Mouse (Mus musculus) liver, embryonic 14.5 days (tissue): ENCODE data around the gene P2rx1. TPM values are rescaled to one million over a fixed set of nuclear protein-coding genes. Genes with fewer than 3 reads are reported as not detected.

Source experiments
- ATAC-seq: fragments of 200-750 bp; cut with Nextera tagmentation; 2 replicates; pipeline ENCODE4 v1.8.0; 2017; ENCODE audit warnings: moderate number of reproducible peaks, mild to moderate bottlenecking, moderate library complexity; ENCODE audit not compliant: insufficient read depth
- DNase-seq, 3 experiments: peaks; one replicate each; pipeline ENCODE4 v3.0.0-alpha.2; 2012 to 2013; ENCODE audit warnings: low read depth in 3 of 3, low spot score in 3 of 3
- H3K27ac ChIP-seq: fragments of 300-500 bp; sonication (generic); 2 replicates; pipeline ENCODE4 v1.5.1; 2014; ENCODE audit warnings: moderate library complexity, mild to moderate bottlenecking, control low read depth, inconsistent platforms
- H3K27me3 ChIP-seq: fragments of 300-500 bp; sonication (generic); 2 replicates; pipeline ENCODE4 v1.6.1; 2014; ENCODE audit warnings: mild to moderate bottlenecking, low read length, moderate library complexity; ENCODE audit not compliant: control insufficient read depth, insufficient read depth
- H3K36me3 ChIP-seq: fragments of 300-500 bp; sonication (generic); replicated peaks from 2 replicates; pipeline ENCODE4 v1.6.1; 2014; ENCODE audit warnings: low read depth; ENCODE audit not compliant: control insufficient read depth, insufficient read depth
- H3K4me1 ChIP-seq, 2 experiments: fragments of 200-500 bp in 1 of 2; fragments of 300-500 bp in 1 of 2; sonication (generic) in 1 of 2; replicated peaks; 2 replicates each; pipeline ENCODE4 v1.6.1; 2012 to 2014; ENCODE audit warnings: antibody characterized with exemption in 1 of 2, inconsistent platforms in 1 of 2, low read length in 1 of 2; ENCODE audit not compliant: control insufficient read depth in 2 of 2, insufficient read depth in 2 of 2
- H3K4me2 ChIP-seq: fragments of 300-500 bp; sonication (generic); 2 replicates; pipeline ENCODE4 v1.6.1; 2014; ENCODE audit warnings: low read depth, mild to moderate bottlenecking, control low read depth, moderate library complexity
- H3K4me3 ChIP-seq, 2 experiments: fragments of 200-500 bp in 1 of 2; fragments of 300-500 bp in 1 of 2; sonication (generic) in 1 of 2; 2 replicates each; pipeline ENCODE4 v1.5.1; 2012 to 2014; ENCODE audit warnings: low read depth in 2 of 2, low read length in 2 of 2, mild to moderate bottlenecking in 2 of 2, control low read depth in 1 of 2, inconsistent platforms in 1 of 2, moderate library complexity in 1 of 2; ENCODE audit not compliant: insufficient read depth in 1 of 2
- H3K9ac ChIP-seq: fragments of 300-500 bp; sonication (generic); replicated peaks from 2 replicates; pipeline ENCODE4 v1.6.1; 2014; ENCODE audit warnings: mild to moderate bottlenecking, control low read depth, moderate library complexity
- H3K9me3 ChIP-seq: fragments of 300-500 bp; sonication (generic); 2 replicates; pipeline ENCODE4 v1.6.1; 2016; ENCODE audit warnings: low read length, mixed read lengths; ENCODE audit not compliant: control insufficient read depth
- CTCF ChIP-seq: IDR thresholded peaks from 2 replicates; pipeline ENCODE4 v1.5.1; 2016; ENCODE audit warnings: antibody characterized with exemption, low read depth, control low read depth
- EP300 ChIP-seq: IDR thresholded peaks from 2 replicates; pipeline ENCODE4 v1.6.1; 2016; ENCODE audit warnings: antibody characterized with exemption, low read depth
- WGBS: fragments of 180-500 bp; shearing (Covaris S2); extraction: QIAGEN DNeasy Blood & Tissue Kit; methylation state at CpG from one replicate; pipeline ENCODE4 v1.1.7; 2014; ENCODE audit not compliant: insufficient replicate concordance; 5-methylcytosine and 5-hydroxymethylcytosine counted together
- polyA plus RNA-seq, 2 experiments: library from polyadenylated mRNA; depleted of rRNA in 1 of 2; stranded (reverse) in 1 of 2; unstranded in 1 of 2; fragments of >200 nt; fragmentation: Nextera tagmentation in 1 of 2; extraction: Ambion mirVana in 1 of 2; gene quantifications; 2 replicates each; pipeline versions ENCODE4 v1.2.1 to v1.2.3; 2012 to 2014

The P2rx1 gene
- polyA plus RNA-seq, 2 experiments, result 4.6 to 6.8 TPM

- no peak for DNase-seq
These were observed 6.9 kb upstream of the P2rx1 start for GRCm38 (mm10) chr11:72991961-72992360.

GRCm38 (mm10) chr11:72996346-72996745 is 2.6 kb upstream of the P2rx1 start:
- no peak overlapping the region for H3K9ac ChIP-seq
- no peaks in the 10 kb centered on the region for H3K9me3 ChIP-seq
- 74% methylated on average over 6 of the region's 6 CpGs for WGBS
- H3K4me1 ChIP-seq, result peaks cover 0 to 13% of the 10 kb centered on the region in 2 experiments; a peak in 2 of 4 replicates
- no peak overlapping the region for H3K27ac ChIP-seq
- ATAC-seq (no peak), DNase-seq (no peak)
- no peak overlapping the region for H3K4me2 ChIP-seq
- no peaks in the 10 kb centered on the region for H3K36me3 ChIP-seq
- TF ChIP-seq EP300 (no peak), CTCF (no peak)
- H3K27me3 ChIP-seq, result no peaks in the 10 kb centered on the region
- no peak overlapping the region for H3K4me3 ChIP-seq

More at GRCm38 (mm10) chr11:72991961-72992360, 6.9 kb upstream of the P2rx1 start:
- no peak for ATAC-seq
- no peak overlapping the region for H3K4me3 ChIP-seq
- H3K27me3 ChIP-seq, result no peaks in the 10 kb centered on the region
- no peaks in the 10 kb centered on the region for H3K9me3 ChIP-seq
- 75% methylated on average over 9 of the region's 9 CpGs for WGBS
- no peak overlapping the region for H3K9ac ChIP-seq
- no peak overlapping the region for H3K27ac ChIP-seq
- no peaks in the 10 kb centered on the region for H3K36me3 ChIP-seq
- H3K4me1 ChIP-seq, result peaks cover 0 to 2% of the 10 kb centered on the region in 2 experiments; a peak in 1 of 4 replicates
- TF ChIP-seq EP300 (no peak), CTCF (no peak)
- H3K4me2 ChIP-seq, result no peak overlapping the region

GRCm38 (mm10) chr11:72996781-72997180 is 2.1 kb upstream of the P2rx1 start:
- WGBS, result 41% methylated on average over 2 of the region's 2 CpGs
- H3K36me3 ChIP-seq, result no peaks in the 10 kb centered on the region
- no peak overlapping the region for H3K9ac ChIP-seq
- H3K27me3 ChIP-seq, result no peaks in the 10 kb centered on the region
- H3K9me3 ChIP-seq, result no peaks in the 10 kb centered on the region
- no peak overlapping the region for H3K4me3 ChIP-seq
- peaks cover 0 to 13% of the 10 kb centered on the region in 2 experiments; a peak in 2 of 4 replicates for H3K4me1 ChIP-seq
- TF ChIP-seq CTCF (no peak), EP300 (no peak)
- no peak overlapping the region for H3K4me2 ChIP-seq
- DNase-seq (no peak), ATAC-seq (no peak)
- H3K27ac ChIP-seq, result no peak overlapping the region

- Histone ChIP-seq H3K4me3 (no peak overlapping the region), H3K36me3 (no peaks in the 10 kb centered on the region), H3K9ac (no peak overlapping the region), H3K4me2 (no peak overlapping the region), H3K27me3 (no peaks in the 10 kb centered on the region), H3K27ac (no peak overlapping the region), H3K9me3 (no peaks in the 10 kb centered on the region), H3K4me1 (peaks cover 0 to 11% of the 10 kb centered on the region in 2 experiments; a peak in 2 of 4 replicates)
- DNase-seq (no peak), ATAC-seq (no peak)
- 38% methylated on average over 13 of the region's 13 CpGs for WGBS
- no peak for TF ChIP-seq EP300
- TF ChIP-seq CTCF, result no peak
These were observed 1.2 kb upstream of the P2rx1 start for GRCm38 (mm10) chr11:72997529-72998326.

GRCm38 (mm10) chr11:73001029-73001428 is 2.1 kb downstream of the P2rx1 start:
- no peak overlapping the region for H3K4me3 ChIP-seq
- H3K36me3 ChIP-seq, result no peaks in the 10 kb centered on the region
- ATAC-seq, result no peak
- no peaks in the 10 kb centered on the region for H3K27me3 ChIP-seq
- DNase-seq, result peak in 1 of 3 experiments; percentile 27
- TF ChIP-seq CTCF, result peak; percentile 87
- no peak for TF ChIP-seq EP300
- H3K27ac ChIP-seq, result no peak overlapping the region
- H3K9ac ChIP-seq, result no peak overlapping the region
- H3K4me2 ChIP-seq, result no peak overlapping the region
- H3K4me1 ChIP-seq, result peaks cover 0 to 11% of the 10 kb centered on the region in 2 experiments; a peak in 2 of 4 replicates
- 13% methylated on average over 6 of the region's 6 CpGs for WGBS
- H3K9me3 ChIP-seq, result no peaks in the 10 kb centered on the region
